Mouse (Mus musculus) limb, embryonic 15.5 days (tissue): ENCODE data around the gene Ralgps2. TPM values are rescaled to one million over a fixed set of nuclear protein-coding genes. Genes with fewer than 3 reads are reported as not detected.
A peak's percentile ranks its signal among the peaks of the same experiment; 100 is the strongest.

ENCODE experiments used
- ATAC-seq: fragments of 200-750 bp; cut with Nextera tagmentation; 2 replicates; pipeline ENCODE4 v1.8.0; 2017; ENCODE audit warnings: low read depth, moderate TSS enrichment; ENCODE audit not compliant: insufficient number of reproducible peaks, low FRiP score, low TSS enrichment
- H3K27ac ChIP-seq: fragments of 300-500 bp; sonication (generic); 2 replicates; pipeline ENCODE4 v1.5.1; 2015; ENCODE audit warnings: moderate library complexity, mild to moderate bottlenecking, inconsistent platforms
- H3K27me3 ChIP-seq: fragments of 300-500 bp; sonication (generic); 2 replicates; pipeline ENCODE4 v1.6.1; 2015; ENCODE audit warnings: inconsistent platforms
- H3K36me3 ChIP-seq: fragments of 300-500 bp; sonication (generic); 2 replicates; pipeline ENCODE4 v1.6.1; 2015; ENCODE audit warnings: inconsistent platforms
- H3K4me1 ChIP-seq: fragments of 300-500 bp; sonication (generic); 2 replicates; pipeline ENCODE4 v1.6.1; 2015; ENCODE audit warnings: inconsistent platforms
- H3K4me2 ChIP-seq: fragments of 300-500 bp; sonication (generic); 2 replicates; pipeline ENCODE4 v1.6.1; 2015; ENCODE audit warnings: mild to moderate bottlenecking, inconsistent platforms
- H3K4me3 ChIP-seq: fragments of 300-500 bp; sonication (generic); 2 replicates; pipeline ENCODE4 v1.5.1; 2015; ENCODE audit warnings: mild to moderate bottlenecking, inconsistent platforms
- H3K9ac ChIP-seq: fragments of 300-500 bp; sonication (generic); 2 replicates; pipeline ENCODE4 v1.6.1; 2015; ENCODE audit warnings: inconsistent platforms
- H3K9me3 ChIP-seq: fragments of 300-500 bp; sonication (generic); 2 replicates; pipeline ENCODE4 v1.6.1; 2016; ENCODE audit warnings: inconsistent platforms
- WGBS: fragments of 180-500 bp; shearing (Covaris S2); methylation state at CpG from one replicate; pipeline ENCODE4 v1.1.7; 2015; 5-methylcytosine and 5-hydroxymethylcytosine counted together
- polyA plus RNA-seq: library from polyadenylated mRNA; unstranded; fragments of >200 nt; fragmentation: Nextera tagmentation; extraction: Ambion mirVana; gene quantifications from 2 replicates; pipeline ENCODE4 v1.2.1, GENCODE M21; 2015

Gene Ralgps2
- polyA plus RNA-seq, 1 experiment from 2014 or later: 88.8 TPM

DNA sequence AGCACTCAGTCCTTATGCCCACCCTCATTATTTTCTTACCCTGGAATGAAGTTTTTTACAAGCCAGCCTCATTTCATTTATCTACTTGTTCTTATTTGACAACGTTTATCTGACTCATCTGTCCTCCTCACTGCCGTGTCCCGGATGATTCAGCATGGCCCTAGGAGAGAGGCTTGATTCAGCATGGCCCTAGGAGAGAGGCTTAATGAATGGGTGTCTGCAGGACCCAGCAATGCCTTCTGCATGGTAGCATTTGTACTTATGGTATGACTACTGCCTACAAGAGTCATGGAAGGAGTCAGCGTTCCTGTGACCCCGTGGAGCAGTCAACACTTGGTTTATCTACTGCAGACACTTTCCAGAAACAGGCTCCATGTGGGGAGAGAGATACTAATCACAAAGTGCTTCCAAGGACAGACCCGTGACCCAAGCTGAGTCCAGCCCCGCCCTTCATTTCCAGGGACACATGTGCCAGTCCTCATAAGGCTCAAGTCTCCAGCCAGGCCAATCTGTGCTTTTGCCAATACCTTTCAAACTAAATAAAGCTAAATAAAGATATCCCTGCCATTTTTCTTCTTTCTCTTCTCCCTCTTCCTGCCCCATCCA, 31.9 kb upstream of the Ralgps2 start:
- Histone ChIP-seq H3K4me3 (no peak overlapping the region), H3K27me3 (no peaks in the 10 kb centered on the region; the same call in 1 of the 2 replicates), H3K36me3 (no peaks in the 10 kb centered on the region), H3K4me2 (no peak overlapping the region), H3K9ac (no peak overlapping the region), H3K27ac (no peak overlapping the region), H3K4me1 (no peaks in the 10 kb centered on the region), H3K9me3 (no peaks in the 10 kb centered on the region)
- WGBS: 71% methylated on average over 7 of the region's 7 CpGs
- no peak for ATAC-seq

- H3K27me3 ChIP-seq: no peaks in the 10 kb centered on the region; the same call in 1 of the 2 replicates
- no peak overlapping the region for H3K27ac ChIP-seq
- WGBS: 25% methylated on average over 6 of the region's 6 CpGs
- H3K9me3 ChIP-seq: no peaks in the 10 kb centered on the region
- H3K9ac ChIP-seq: no peak overlapping the region
- H3K4me2 ChIP-seq: no peak overlapping the region
- ATAC-seq: no peak
- H3K4me3 ChIP-seq: no peak overlapping the region
- no peaks in the 10 kb centered on the region for H3K4me1 ChIP-seq
- H3K36me3 ChIP-seq: no peaks in the 10 kb centered on the region
Observed at GRCm38 (mm10) chr1:156970641-156971040, 31.2 kb upstream of the Ralgps2 start.

GRCm38 (mm10) chr1:156968107-156968506, 28.7 kb upstream of the Ralgps2 start:
- WGBS: 74% methylated on average over 7 of the region's 7 CpGs

GRCm38 (mm10) chr1:156964586-156964932, 25.1 kb upstream of the Ralgps2 start:
- WGBS: 30% methylated on average over 4 of the region's 4 CpGs
- H3K36me3 ChIP-seq: no peaks in the 10 kb centered on the region
- H3K27me3 ChIP-seq: no peaks in the 10 kb centered on the region
- no peak overlapping the region for H3K4me3 ChIP-seq
- no peaks in the 10 kb centered on the region for H3K9me3 ChIP-seq
- no peak overlapping the region for H3K9ac ChIP-seq
- peak; percentile 74; the same call in 1 of the 2 replicates for ATAC-seq
- peaks cover 11% of the 10 kb centered on the region; the same call in 1 of the 2 replicates for H3K4me1 ChIP-seq
- no peak overlapping the region for H3K4me2 ChIP-seq
- H3K27ac ChIP-seq: no peak overlapping the region

More at GRCm38 (mm10) chr1:156968107-156968506, 28.7 kb upstream of the Ralgps2 start:
- Histone ChIP-seq H3K9me3 (no peaks in the 10 kb centered on the region), H3K9ac (no peak overlapping the region), H3K27me3 (no peaks in the 10 kb centered on the region; the same call in 1 of the 2 replicates), H3K36me3 (no peaks in the 10 kb centered on the region), H3K4me3 (no peak overlapping the region), H3K27ac (no peak overlapping the region), H3K4me1 (peaks cover 11% of the 10 kb centered on the region; the same call in 1 of the 2 replicates), H3K4me2 (no peak overlapping the region)
- ATAC-seq: no peak

DNA sequence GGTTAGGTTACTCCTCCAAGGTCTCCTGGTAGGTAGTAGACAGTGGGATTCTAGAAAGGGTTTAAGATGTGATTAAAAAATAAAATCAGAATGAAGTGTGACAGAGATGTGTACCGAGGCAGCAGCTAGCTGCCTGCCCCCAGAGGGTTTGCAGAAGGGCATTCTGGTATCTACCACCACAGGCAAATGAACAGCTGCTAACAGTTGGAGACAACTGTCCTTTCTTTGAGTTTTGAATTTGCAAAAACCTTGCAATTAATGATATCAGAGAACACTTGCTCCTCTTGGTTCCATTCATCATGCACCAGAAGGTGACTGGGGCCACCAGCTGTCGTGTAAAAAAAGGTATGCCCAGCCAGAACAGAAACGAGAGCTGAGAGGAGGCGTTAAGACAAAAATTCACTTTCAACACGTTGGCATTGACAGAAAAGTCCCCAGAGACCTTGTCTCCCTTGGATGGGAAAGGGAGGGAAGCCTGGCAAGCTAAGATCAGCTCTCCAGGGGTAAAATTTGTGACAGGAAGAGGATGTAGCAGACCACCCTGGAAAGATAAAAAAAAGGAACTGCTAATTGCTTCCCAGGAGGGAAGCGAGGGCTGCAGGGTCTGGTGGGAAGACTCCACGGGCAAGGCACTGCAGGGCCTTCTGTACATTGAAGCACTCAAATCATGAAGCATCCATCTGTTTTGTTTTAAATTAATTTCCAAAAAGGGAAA, 24.6 kb upstream of the Ralgps2 start:
- whole genome bisulfite sequencing: 15% methylated on average over 7 of the region's 7 CpGs
- Histone ChIP-seq H3K4me1 (peaks cover 11% of the 10 kb centered on the region; the same call in 1 of the 2 replicates), H3K4me3 (no peak overlapping the region), H3K4me2 (no peak overlapping the region), H3K36me3 (no peaks in the 10 kb centered on the region), H3K27ac (peak overlapping the region; percentile 5; the same call in 1 of the 2 replicates), H3K9ac (no peak overlapping the region), H3K9me3 (no peaks in the 10 kb centered on the region), H3K27me3 (no peaks in the 10 kb centered on the region)
- ATAC-seq: 0 out of 2 replicates have a peak, but pooled peaks have one; percentile 10

GRCm38 (mm10) chr1:156961481-156962265, 22.2 kb upstream of the Ralgps2 start:
- H3K9me3 ChIP-seq: no peaks in the 10 kb centered on the region
- no peak for ATAC-seq
- no peak overlapping the region for H3K4me2 ChIP-seq
- 36% methylated on average over 8 of the region's 8 CpGs for WGBS
- no peak overlapping the region for H3K27ac ChIP-seq
- no peak overlapping the region for H3K9ac ChIP-seq
- peaks cover 11% of the 10 kb centered on the region; the same call in 1 of the 2 replicates for H3K4me1 ChIP-seq
- no peaks in the 10 kb centered on the region for H3K36me3 ChIP-seq
- H3K4me3 ChIP-seq: no peak overlapping the region
- H3K27me3 ChIP-seq: no peaks in the 10 kb centered on the region

GRCm38 (mm10) chr1:156959004-156959403, 19.6 kb upstream of the Ralgps2 start:
- Histone ChIP-seq H3K36me3 (no peaks in the 10 kb centered on the region), H3K4me1 (peaks cover 3% of the 10 kb centered on the region; the same call in 1 of the 2 replicates), H3K9me3 (no peaks in the 10 kb centered on the region), H3K27me3 (no peaks in the 10 kb centered on the region), H3K27ac (no peak overlapping the region), H3K4me2 (no peak overlapping the region), H3K4me3 (no peak overlapping the region), H3K9ac (no peak overlapping the region)
- WGBS: 58% methylated on average over 5 of the region's 5 CpGs
- ATAC-seq: no peak

DNA sequence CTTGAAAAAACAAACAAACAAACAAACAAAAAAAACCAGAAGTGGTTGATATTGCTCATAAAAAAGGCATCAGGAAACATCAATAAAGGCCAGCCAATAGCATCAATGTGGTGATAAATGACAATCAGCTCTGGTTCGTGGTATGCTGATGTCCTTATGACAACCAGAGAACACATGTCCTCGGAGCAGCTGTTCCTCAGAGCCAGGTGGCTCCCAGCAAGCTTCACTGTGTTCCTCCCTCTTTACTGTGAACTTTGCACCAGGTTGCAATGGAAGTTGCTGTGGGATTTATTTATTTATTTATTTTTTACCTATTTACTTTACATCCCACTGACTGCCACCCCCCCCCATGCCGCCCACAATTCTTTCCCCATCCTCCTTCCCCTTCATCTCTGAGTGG, 17.9 kb upstream of the Ralgps2 start:
- no peaks in the 10 kb centered on the region for H3K9me3 ChIP-seq
- ATAC-seq: no peak
- no peaks in the 10 kb centered on the region for H3K36me3 ChIP-seq
- no peak overlapping the region for H3K4me2 ChIP-seq
- no peaks in the 10 kb centered on the region for H3K4me1 ChIP-seq
- no peaks in the 10 kb centered on the region for H3K27me3 ChIP-seq
- H3K27ac ChIP-seq: no peak overlapping the region
- 76% methylated on average over 3 of the region's 3 CpGs for WGBS
- no peak overlapping the region for H3K4me3 ChIP-seq
- no peak overlapping the region for H3K9ac ChIP-seq

- no peaks in the 10 kb centered on the region for H3K4me1 ChIP-seq
- 60% methylated on average over 17 of the region's 17 CpGs for WGBS
- H3K4me2 ChIP-seq: no peak overlapping the region
- H3K9me3 ChIP-seq: no peaks in the 10 kb centered on the region
- no peaks in the 10 kb centered on the region for H3K27me3 ChIP-seq
- no peak overlapping the region for H3K27ac ChIP-seq
- no peaks in the 10 kb centered on the region for H3K36me3 ChIP-seq
- H3K9ac ChIP-seq: no peak overlapping the region
- no peak overlapping the region for H3K4me3 ChIP-seq
- ATAC-seq: no peak
Observed at GRCm38 (mm10) chr1:156955926-156956760, 16.7 kb upstream of the Ralgps2 start.

GRCm38 (mm10) chr1:156954216-156954615, 14.8 kb upstream of the Ralgps2 start:
- no peak overlapping the region for H3K27ac ChIP-seq
- no peak overlapping the region for H3K4me2 ChIP-seq
- no peaks in the 10 kb centered on the region for H3K36me3 ChIP-seq
- 92% methylated on average over 12 of the region's 12 CpGs for WGBS
- H3K9ac ChIP-seq: no peak overlapping the region
- no peak for ATAC-seq
- H3K9me3 ChIP-seq: no peaks in the 10 kb centered on the region
- H3K27me3 ChIP-seq: no peaks in the 10 kb centered on the region
- H3K4me1 ChIP-seq: 0 out of 2 replicates have a peak, but pooled peaks cover 2% of the 10 kb centered on the region
- no peak overlapping the region for H3K4me3 ChIP-seq

- no peak overlapping the region for H3K4me2 ChIP-seq
- no peak overlapping the region for H3K4me3 ChIP-seq
- H3K9ac ChIP-seq: no peak overlapping the region
- H3K27me3 ChIP-seq: no peaks in the 10 kb centered on the region
- 0 out of 2 replicates have a peak, but pooled peaks cover 2% of the 10 kb centered on the region for H3K4me1 ChIP-seq
- no peak for ATAC-seq
- no peaks in the 10 kb centered on the region for H3K9me3 ChIP-seq
- H3K27ac ChIP-seq: no peak overlapping the region
- 35% methylated on average over 5 of the region's 5 CpGs for WGBS
- H3K36me3 ChIP-seq: no peaks in the 10 kb centered on the region
Observed at GRCm38 (mm10) chr1:156950354-156950753, 10.9 kb upstream of the Ralgps2 start.
